Comparison of ENCODE assay signal across 8 mouse cellular contexts in the genomic region with DNA sequence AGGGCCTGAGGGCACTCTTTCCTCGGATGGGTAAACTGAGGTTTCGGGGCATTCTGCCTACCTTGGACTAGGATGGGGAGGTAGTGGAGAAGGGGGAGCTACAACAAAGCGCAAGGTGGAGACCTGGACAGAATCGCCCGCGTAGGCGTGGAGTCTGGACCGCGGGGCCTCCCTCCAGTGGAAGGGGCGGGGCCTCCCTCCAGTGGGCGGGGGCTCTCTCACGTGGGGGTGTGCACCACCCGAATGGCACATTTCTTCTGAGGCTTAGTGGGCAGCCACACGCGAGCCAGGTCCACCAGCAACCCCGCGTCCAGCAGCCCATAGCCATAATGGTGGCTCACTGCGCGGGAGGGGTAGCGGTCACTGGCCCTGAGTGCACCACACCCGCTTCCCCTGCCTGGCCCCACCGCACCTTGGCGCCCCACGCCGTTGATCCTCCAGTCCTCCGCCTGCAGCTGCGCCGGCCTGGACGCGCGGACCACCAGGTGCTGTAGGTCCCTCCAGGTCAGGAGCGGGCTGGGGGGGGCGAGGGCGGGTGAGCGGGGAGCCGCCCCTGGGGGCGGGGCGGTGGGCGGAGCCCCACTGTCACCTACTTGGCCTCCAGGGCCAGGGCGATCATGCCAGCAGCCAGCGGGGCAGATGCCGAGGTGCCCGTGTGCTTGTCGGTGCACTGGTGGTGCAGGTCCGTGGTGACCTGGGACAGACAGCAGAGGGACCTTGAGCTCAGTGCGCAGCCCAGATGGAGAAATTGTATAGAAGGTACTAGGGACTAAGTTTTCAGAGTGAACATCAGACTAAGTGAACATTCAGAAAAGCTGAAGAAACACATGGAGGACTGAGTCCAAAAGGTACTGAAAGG. TPM values are rescaled to one million over a fixed set of nuclear protein-coding genes. Genes with fewer than 3 reads are reported as not detected.
DNase-seq lines count a peak whose midpoint lies in the region; ATAC-seq and TF ChIP-seq lines count a peak whose summit lies in the region.

No protein-coding gene starts in this region.

- peak; percentile 59 for DNase-seq in left cerebral cortex, postnatal 4 days
- no peak for DNase-seq in left cerebral cortex, adult 9 months (ENCODE audit: low spot score in 2 of 2)
- peak; percentile 60 to 64 for DNase-seq in gastrocnemius, postnatal 36 days
- DNase-seq in intestine, embryonic 14.5 days (ENCODE audit: low spot score): no peak
- DNase-seq in neural tube, embryonic 10.5 days (ENCODE audit: extremely low spot score, low spot score): peak; percentile 64
- peak; percentile 58 for DNase-seq in thymus, adult 2 months

- intact Hi-C loops in left cerebral cortex, postnatal 4 days (cut with DNase I): no loop called here
- intact Hi-C loops in gastrocnemius, postnatal 36 days (cut with DNase I): no loop called here

- peaks cover 9% of the 10 kb centered on the region for H3K36me3 ChIP-seq in intestine, embryonic 14.5 days (ENCODE audit: control insufficient read depth, insufficient read depth, low read length)
- H3K36me3 ChIP-seq in liver, embryonic 16.5 days (ENCODE audit: control insufficient read depth, insufficient read depth): peaks cover 3% of the 10 kb centered on the region; the same call in 1 of the 2 replicates
- no peaks in the 10 kb centered on the region for H3K36me3 ChIP-seq in thymus, adult 2 months (ENCODE audit: control insufficient read depth, insufficient read depth, low read length)

- no peaks in the 10 kb centered on the region for H3K27me3 ChIP-seq in intestine, embryonic 14.5 days (replicated peaks; ENCODE audit: control insufficient read depth, insufficient read depth, low read length)
- H3K27me3 ChIP-seq in liver, embryonic 16.5 days (ENCODE audit: control insufficient read depth, insufficient read depth, low read depth, low read length): no peaks in the 10 kb centered on the region
- H3K27me3 ChIP-seq in thymus, adult 2 months (ENCODE audit: control insufficient read depth, insufficient read depth, low read length): no peaks in the 10 kb centered on the region

- ATAC-seq in common myeloid progenitor, adult 5-6 weeks (replicated peaks; ENCODE audit: low read depth, poor library complexity, severe bottlenecking): peak; percentile 43
- ATAC-seq in intestine, embryonic 14.5 days (replicated peaks; ENCODE audit: low FRiP score, low TSS enrichment, low read depth): peak; percentile 47
- peak; percentile 74 for ATAC-seq in liver, embryonic 16.5 days (ENCODE audit: low read depth)

- no peak for TF ChIP-seq POLR2A in thymus, adult 2 months (IDR thresholded peaks at IDR 0.05; ENCODE audit: control insufficient read depth, extremely low read depth, insufficient read depth, low read length, poor library complexity)

- peaks cover 11% of the 10 kb centered on the region for H3K4me1 ChIP-seq in intestine, embryonic 14.5 days (replicated peaks; ENCODE audit: control insufficient read depth, insufficient read depth, low read length)
- peaks cover 56% of the 10 kb centered on the region for H3K4me1 ChIP-seq in liver, embryonic 16.5 days (ENCODE audit: control insufficient read depth, low read depth, low read length)
- peaks cover 40% of the 10 kb centered on the region for H3K4me1 ChIP-seq in thymus, adult 2 months (replicated peaks; ENCODE audit: control insufficient read depth, insufficient read depth, low read length)

- peak; percentile 16; the same call in 1 of the 2 replicates for TF ChIP-seq CTCF in thymus, adult 2 months (IDR thresholded peaks at IDR 0.05; ENCODE audit: borderline replicate concordance, control insufficient read depth, extremely low read depth, insufficient read depth, low read length, poor library complexity)

- H3K27ac ChIP-seq in intestine, embryonic 14.5 days (ENCODE audit: low read depth): no peak overlapping the region
- peak overlapping the region; percentile 87 for H3K27ac ChIP-seq in liver, embryonic 16.5 days (ENCODE audit: low read length)
- H3K27ac ChIP-seq in thymus, adult 2 months (ENCODE audit: control insufficient read depth, insufficient read depth, low read length): no peak overlapping the region

- H3K4me2 ChIP-seq in intestine, embryonic 14.5 days (ENCODE audit: low read length): peak overlapping the region; percentile 81
- H3K4me2 ChIP-seq in liver, embryonic 16.5 days (ENCODE audit: low read depth, low read length): peak overlapping the region; percentile 100

- WGBS in intestine, embryonic 14.5 days: under 1% methylated on average over 43 of the region's 46 CpGs
- under 1% methylated on average over 46 of the region's 46 CpGs for WGBS in liver, embryonic 16.5 days (ENCODE audit: insufficient replicate concordance)
- WGBS in thymus, adult 2 months: under 1% methylated on average over 46 of the region's 46 CpGs

- H3K9ac ChIP-seq in intestine, embryonic 14.5 days (ENCODE audit: low read length): peak overlapping the region; percentile 36
- H3K9ac ChIP-seq in liver, embryonic 16.5 days (ENCODE audit: low read depth, low read length): peak overlapping the region; percentile 75

- no peaks in the 10 kb centered on the region for H3K9me3 ChIP-seq in intestine, embryonic 14.5 days (ENCODE audit: control insufficient read depth, low read length)
- no peaks in the 10 kb centered on the region for H3K9me3 ChIP-seq in liver, embryonic 16.5 days (replicated peaks; ENCODE audit: control insufficient read depth, low read length)

- H3K4me3 ChIP-seq in intestine, embryonic 14.5 days (ENCODE audit: low read depth, low read length): peak overlapping the region; percentile 51
- H3K4me3 ChIP-seq in liver, embryonic 16.5 days (ENCODE audit: low read depth, low read length): peak overlapping the region; percentile 77
- peak overlapping the region; percentile 91 for H3K4me3 ChIP-seq in thymus, adult 2 months (ENCODE audit: control insufficient read depth, insufficient read depth, low read length)

RNA-seq across cellular contexts. Expression of gene 2310011J03Rik, which starts 3.2 kb away (rescaled TPM):
- 10 to 100 TPM; 13.6 to 14.2 TPM for total RNA-seq in left cerebral cortex, postnatal 4 days (2021)
- 15.8 and 19.8 TPM in 2 replicates for total RNA-seq in common myeloid progenitor, adult 5-6 weeks (2017)
- total RNA-seq in gastrocnemius, postnatal 36 days (2021): 1 to 10 TPM; 5.5 to 6.2 TPM
- 43.4 and 45.2 TPM in 2 replicates for polyA plus RNA-seq in intestine, embryonic 14.5 days (2014; fragmentation: Nextera tagmentation; extraction: Ambion mirVana)
- polyA plus RNA-seq in liver, embryonic 16.5 days (2015; fragmentation: Nextera tagmentation; extraction: Ambion mirVana): 27.9 and 29.0 TPM in 2 replicates
- polyA plus RNA-seq in thymus, adult 2 months (2012; rRNA removed): 78.9 and 93.8 TPM in 2 replicates

RNA-seq across cellular contexts. Expression of gene Pcsk4, which starts 5.8 kb away (rescaled TPM):
- total RNA-seq in left cerebral cortex, postnatal 4 days (2021): 10 to 100 TPM in 1 of 2 experiments, 1 to 10 TPM in 1; 8.1 to 10.5 TPM
- 2.7 and 5.9 TPM in 2 replicates for total RNA-seq in common myeloid progenitor, adult 5-6 weeks (2017)
- total RNA-seq in gastrocnemius, postnatal 36 days (2021): 1 to 10 TPM; 1.1 to 2.0 TPM
- polyA plus RNA-seq in intestine, embryonic 14.5 days (2014; fragmentation: Nextera tagmentation; extraction: Ambion mirVana): 6.8 and 7.3 TPM in 2 replicates
- polyA plus RNA-seq in liver, embryonic 16.5 days (2015; fragmentation: Nextera tagmentation; extraction: Ambion mirVana): 3.5 and 4.0 TPM in 2 replicates
- 11.7 and 14.1 TPM in 2 replicates for polyA plus RNA-seq in thymus, adult 2 months (2012; rRNA removed)

RNA-seq across cellular contexts. Expression of gene Reep6, which starts 6.3 kb away (rescaled TPM):
- total RNA-seq in left cerebral cortex, postnatal 4 days (2021): 10 to 100 TPM; 13.3 to 14.8 TPM
- 2.9 and 3.6 TPM in 2 replicates for total RNA-seq in common myeloid progenitor, adult 5-6 weeks (2017)
- 1 to 10 TPM; 1.3 to 1.5 TPM for total RNA-seq in gastrocnemius, postnatal 36 days (2021)
- 42.4 and 58.1 TPM in 2 replicates for polyA plus RNA-seq in intestine, embryonic 14.5 days (2014; fragmentation: Nextera tagmentation; extraction: Ambion mirVana)
- polyA plus RNA-seq in liver, embryonic 16.5 days (2015; fragmentation: Nextera tagmentation; extraction: Ambion mirVana): 83.9 and 102 TPM in 2 replicates
- polyA plus RNA-seq in thymus, adult 2 months (2012; rRNA removed): 2.0 and 3.5 TPM in 2 replicates

RNA-seq across cellular contexts. Expression of gene Adamtsl5, which starts 24.7 kb away (rescaled TPM):
- under 1 TPM; 0.56 to 0.72 TPM for total RNA-seq in left cerebral cortex, postnatal 4 days (2021)
- total RNA-seq in common myeloid progenitor, adult 5-6 weeks (2017): 0.10 and 0.64 TPM in 2 replicates
- 10 to 100 TPM; 27.4 to 38.1 TPM for total RNA-seq in gastrocnemius, postnatal 36 days (2021)
- 8.1 and 8.7 TPM in 2 replicates for polyA plus RNA-seq in intestine, embryonic 14.5 days (2014; fragmentation: Nextera tagmentation; extraction: Ambion mirVana)
- 2.2 and 3.4 TPM in 2 replicates for polyA plus RNA-seq in liver, embryonic 16.5 days (2015; fragmentation: Nextera tagmentation; extraction: Ambion mirVana)
- 4.6 and 9.0 TPM in 2 replicates for polyA plus RNA-seq in thymus, adult 2 months (2012; rRNA removed)

RNA-seq across cellular contexts. Expression of gene Apc2, which starts 27.7 kb away (rescaled TPM):
- 100 to 1,000 TPM; 398 to 400 TPM for total RNA-seq in left cerebral cortex, postnatal 4 days (2021)
- total RNA-seq in common myeloid progenitor, adult 5-6 weeks (2017): 0.05 and 0.10 TPM in 2 replicates
- under 1 TPM; 0.54 to 0.57 TPM for total RNA-seq in gastrocnemius, postnatal 36 days (2021)
- polyA plus RNA-seq in intestine, embryonic 14.5 days (2014; fragmentation: Nextera tagmentation; extraction: Ambion mirVana): 7.8 and 9.1 TPM in 2 replicates
- polyA plus RNA-seq in liver, embryonic 16.5 days (2015; fragmentation: Nextera tagmentation; extraction: Ambion mirVana): 0.12 and 0.23 TPM in 2 replicates
- 0.40 and 0.57 TPM in 2 replicates for polyA plus RNA-seq in thymus, adult 2 months (2012; rRNA removed)

Comparison
In these comparisons a context has a peak if more than half of its experiments do, and no peak if none do; other contexts are left out.
1. DNase-seq: peak in left cerebral cortex, postnatal 4 days (single experiment), gastrocnemius, postnatal 36 days (2 of 2), neural tube, embryonic 10.5 days (single experiment) and thymus, adult 2 months (single experiment); none in left cerebral cortex, adult 9 months (0 of 2) and intestine, embryonic 14.5 days (single experiment).
2. Peak in every context shown above with its lines, with median percentiles within 50 percentile points of each other: ATAC-seq and H3K4me3 ChIP-seq.